Mouse (Mus musculus) embryonic fibroblast, embryonic 13.5 days (primary cell): Measurements from ENCODE around the gene Myh7b.

Experiments
- CTCF ChIP-seq: IDR thresholded peaks from 2 replicates; pipeline ENCODE4 v1.5.1; 2011; ENCODE audit warnings: mild to moderate bottlenecking, control low read depth, low read length, moderate library complexity, borderline replicate concordance; ENCODE audit not compliant: insufficient read depth
- POLR2A ChIP-seq: IDR thresholded peaks from 2 replicates; pipeline ENCODE4 v1.6.1; 2011; ENCODE audit warnings: low read depth, mild to moderate bottlenecking, control low read depth, low read length, moderate library complexity

GRCm38 (mm10) chr2:155628112-155628511, 17.1 kb downstream of the Myh7b start:
- TF ChIP-seq CTCF (no peak), POLR2A (no peak)
